Mouse (Mus musculus) large intestine, adult 2 months (tissue): ENCODE measurements around the gene Nxnl2. TPM values are rescaled to one million over a fixed set of nuclear protein-coding genes. Genes with fewer than 3 reads are reported as not detected.

Experiments
- DNase-seq: peaks from one replicate; pipeline ENCODE4 v3.0.0-alpha.2; 2012; ENCODE audit warnings: low read depth, low spot score
- WGBS: fragments of 180-500 bp; shearing (Covaris S2); methylation state at CpG from one replicate; pipeline ENCODE4 v1.1.7; 2018; 5-methylcytosine and 5-hydroxymethylcytosine counted together
- polyA plus RNA-seq: library from polyadenylated mRNA; depleted of rRNA; stranded (reverse); fragments of >200 nt; gene quantifications from 2 replicates; pipeline ENCODE4 v1.2.3, GENCODE M21; 2012; rRNA removed

Nxnl2 gene
- polyA plus RNA-seq: 1.3 and 1.7 TPM in 2 replicates

GRCm38 (mm10) chr13:51170691-51171680, at the start of gene Nxnl2:
Gene Nxnl2, plus strand, starts transcription at chr13:51171022.
- no peak for DNase-seq
- WGBS: 2% methylated on average over 64 of the region's 64 CpGs

GRCm38 (mm10) chr13:51121966-51122365, 48.9 kb upstream of the Nxnl2 start:
- 63% methylated on average over 1 of the region's 1 CpGs for WGBS
- no peak for DNase-seq

DNA sequence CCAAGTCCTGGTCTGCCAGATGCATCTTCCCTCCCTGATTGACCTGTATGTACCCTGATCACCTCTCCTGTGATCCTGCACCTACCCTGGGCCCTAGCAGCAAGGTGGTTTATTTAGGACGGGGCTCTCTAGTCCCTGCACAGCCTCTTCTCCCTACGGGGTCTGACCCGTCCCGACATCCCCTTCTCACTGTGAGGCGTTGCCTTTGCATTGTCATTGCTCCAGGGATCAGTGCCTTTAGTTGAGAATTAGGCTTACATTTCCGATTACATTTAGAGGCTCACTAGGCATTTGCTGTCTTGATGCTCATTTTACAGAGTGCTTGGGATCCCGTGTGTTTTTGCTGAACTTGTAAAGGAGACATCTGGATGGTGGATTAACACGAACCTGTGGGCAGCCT, 48.1 kb upstream of the Nxnl2 start:
- 87% methylated on average over 8 of the region's 8 CpGs for WGBS
- no peak for DNase-seq

- no peak for DNase-seq
- 69% methylated on average over 8 of the region's 8 CpGs for WGBS
Observed at GRCm38 (mm10) chr13:51125357-51125756, 45.5 kb upstream of the Nxnl2 start.

DNA sequence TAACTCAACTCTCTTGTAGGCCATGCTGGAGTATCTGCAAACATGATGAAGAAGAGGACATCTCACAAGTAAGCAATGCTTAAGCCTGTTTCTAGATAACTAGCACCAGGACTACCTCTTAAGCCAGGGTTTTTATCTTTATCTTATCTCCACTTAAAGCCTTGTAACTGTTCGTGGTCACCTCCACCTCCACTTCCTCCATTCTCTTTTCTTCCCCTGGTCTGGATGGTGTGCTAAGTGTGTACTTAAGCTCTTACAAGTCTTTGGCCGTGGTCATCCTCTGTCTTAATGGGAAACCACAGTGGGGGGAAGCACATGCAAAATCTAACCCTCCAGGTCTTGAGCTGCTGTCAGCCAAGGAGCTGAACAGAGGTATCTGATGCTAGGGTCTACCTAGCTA, 42.9 kb upstream of the Nxnl2 start:
- no peak for DNase-seq
- 72% methylated on average over 2 of the region's 2 CpGs for WGBS

DNA sequence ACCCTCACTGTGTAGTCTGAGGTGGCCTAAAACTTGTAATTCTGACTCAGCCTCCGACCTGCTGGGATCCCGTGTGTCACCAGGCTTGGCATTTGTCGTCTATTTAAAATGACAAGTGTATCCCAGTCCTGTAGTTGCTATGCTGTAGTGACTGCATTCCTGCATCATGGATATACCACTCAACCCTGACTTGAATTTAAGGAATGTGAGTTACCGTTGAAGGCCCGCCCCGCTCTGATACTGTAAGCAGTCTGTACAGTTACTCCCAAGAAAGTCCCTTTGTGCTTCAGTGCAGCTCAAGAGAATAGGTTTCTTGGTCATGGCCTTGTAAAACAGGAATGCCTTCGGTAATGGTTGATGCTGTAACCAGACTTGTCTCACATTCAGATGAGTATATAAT, 42.4 kb upstream of the Nxnl2 start:
- 93% methylated on average over 7 of the region's 7 CpGs for WGBS
- no peak for DNase-seq

DNA sequence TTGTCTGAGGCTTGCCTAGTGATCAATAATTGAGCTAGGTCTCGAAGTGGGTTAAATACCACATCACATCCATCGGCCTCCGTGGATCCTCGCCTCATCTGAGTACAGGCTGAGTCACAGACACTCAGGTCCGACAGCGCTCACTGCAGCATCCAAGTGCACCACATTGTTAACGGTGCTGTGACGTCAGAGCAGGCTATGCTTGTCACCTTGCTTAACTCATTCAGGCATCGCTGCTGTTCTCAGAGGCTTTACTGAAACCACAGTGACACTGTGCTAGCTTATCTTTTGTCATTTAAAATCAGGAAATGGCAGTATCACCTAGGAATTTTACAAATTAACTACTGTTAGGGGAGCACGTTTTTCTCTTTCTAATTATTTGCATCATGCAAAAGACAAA, 39.6 kb upstream of the Nxnl2 start:
- 78% methylated on average over 10 of the region's 10 CpGs for WGBS
- no peak for DNase-seq

- no peak for DNase-seq
- 75% methylated on average over 4 of the region's 4 CpGs for WGBS
Observed at GRCm38 (mm10) chr13:51136315-51136714, 34.5 kb upstream of the Nxnl2 start.

DNA sequence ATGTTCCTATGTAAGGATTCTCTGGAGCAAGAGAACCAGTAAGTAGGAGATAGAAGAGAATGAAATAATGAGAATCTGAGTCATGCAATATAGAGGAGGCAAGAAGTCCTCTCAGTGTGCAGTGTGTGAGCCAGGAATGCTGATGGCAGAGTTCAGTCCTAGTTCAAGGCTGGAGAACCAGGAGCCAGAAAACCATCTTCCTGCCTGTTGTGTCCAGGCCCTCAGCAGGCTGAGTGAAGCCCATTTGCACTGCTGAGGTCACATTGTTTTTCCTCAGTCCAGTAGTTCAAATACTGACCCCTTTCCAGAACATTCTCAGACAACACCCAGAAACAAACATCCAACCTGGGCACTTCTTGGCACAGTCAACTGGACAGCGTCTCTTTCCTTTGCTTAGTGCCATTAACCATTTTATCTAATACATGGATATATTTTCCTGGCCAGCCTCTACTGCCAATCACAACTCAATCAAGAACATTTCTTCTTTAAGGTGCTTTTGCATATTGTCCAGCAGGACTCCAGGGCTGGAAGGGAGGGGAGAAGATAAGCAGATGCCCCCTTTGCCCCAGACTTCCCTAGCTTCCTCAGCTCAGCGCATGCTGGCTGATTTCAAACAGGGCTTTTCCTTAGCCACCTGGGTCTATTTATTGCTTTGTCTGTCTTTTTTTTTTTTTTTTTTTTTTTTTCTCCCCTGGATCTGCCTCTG, 33.7 kb upstream of the Nxnl2 start:
- DNase-seq: no peak
- 28% methylated on average over 2 of the region's 2 CpGs for WGBS

GRCm38 (mm10) chr13:51137702-51138031, 33.2 kb upstream of the Nxnl2 start:
- DNase-seq: no peak

GRCm38 (mm10) chr13:51147106-51147505, 23.7 kb upstream of the Nxnl2 start:
- DNase-seq: no peak
- 36% methylated on average over 1 of the region's 1 CpGs for WGBS

GRCm38 (mm10) chr13:51152966-51153669, 17.7 kb upstream of the Nxnl2 start:
- DNase-seq: no peak
- WGBS: 22% methylated on average over 4 of the region's 4 CpGs

GRCm38 (mm10) chr13:51153670-51154030, 17.2 kb upstream of the Nxnl2 start:
- WGBS: 32% methylated on average over 4 of the region's 4 CpGs

GRCm38 (mm10) chr13:51155178-51156013, 15.4 kb upstream of the Nxnl2 start:
- no peak for DNase-seq
- WGBS: 81% methylated on average over 15 of the region's 15 CpGs

More at GRCm38 (mm10) chr13:51153670-51154030, 17.2 kb upstream of the Nxnl2 start:
- no peak for DNase-seq

DNA sequence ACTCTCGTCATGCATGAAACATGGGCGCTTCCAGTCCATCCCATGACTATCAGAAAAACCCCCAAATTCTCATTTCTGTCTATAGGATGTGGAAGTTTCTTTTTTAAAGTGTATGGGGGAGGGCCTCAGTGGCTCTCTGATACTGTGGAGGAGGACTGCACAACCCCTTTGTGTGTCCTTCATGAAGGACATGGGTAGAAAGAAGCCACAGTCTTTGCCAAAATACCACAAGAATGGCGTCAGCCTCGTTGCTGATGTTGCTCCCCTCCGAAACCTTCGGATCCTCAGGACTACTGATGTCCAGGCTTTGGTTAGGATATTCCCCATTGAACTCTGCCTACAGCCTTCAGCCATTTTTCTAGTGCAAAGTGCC, 14.8 kb upstream of the Nxnl2 start:
- WGBS: 92% methylated on average over 6 of the region's 6 CpGs

GRCm38 (mm10) chr13:51157291-51157690, 13.5 kb upstream of the Nxnl2 start:
- WGBS: 78% methylated on average over 3 of the region's 3 CpGs
- no peak for DNase-seq

More for the DNA sequence above, 14.8 kb upstream of the Nxnl2 start:
- DNase-seq: no peak

DNA sequence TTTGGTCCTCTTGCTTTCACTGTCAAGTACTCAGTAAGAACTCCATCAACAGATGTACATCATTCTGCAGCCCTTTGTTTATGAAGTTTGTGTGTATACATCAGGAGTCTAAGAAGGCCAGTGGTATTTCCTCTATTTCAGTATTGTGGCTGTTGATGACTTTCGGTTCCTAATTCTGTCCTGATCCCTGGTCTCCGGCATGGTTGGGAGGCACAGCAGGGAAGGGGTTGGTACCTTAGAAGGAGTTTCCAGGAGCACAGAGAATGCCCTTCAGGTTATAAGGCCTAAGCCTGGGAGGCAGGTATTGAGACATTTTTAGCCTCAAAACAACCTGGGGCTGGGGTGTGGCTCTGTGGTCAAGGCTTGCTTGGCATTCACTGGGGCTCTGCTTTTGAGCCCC, 9.2 kb upstream of the Nxnl2 start:
- no peak for DNase-seq
- 76% methylated on average over 2 of the region's 2 CpGs for WGBS

GRCm38 (mm10) chr13:51162246-51162645, 8.6 kb upstream of the Nxnl2 start:
- 80% methylated on average over 6 of the region's 6 CpGs for WGBS

GRCm38 (mm10) chr13:51166711-51167110, 4.1 kb upstream of the Nxnl2 start:
- DNase-seq: no peak
- 62% methylated on average over 11 of the region's 11 CpGs for WGBS

More at GRCm38 (mm10) chr13:51162246-51162645, 8.6 kb upstream of the Nxnl2 start:
- DNase-seq: no peak
